Mouse (Mus musculus) bone marrow macrophage, adult 2 months (primary cell): ENCODE data around the gene Skap1.

Experiments
- CTCF ChIP-seq: IDR thresholded peaks from 2 replicates; pipeline ENCODE4 v1.5.1; 2012; ENCODE audit warnings: low read depth, mild to moderate bottlenecking, low read length, moderate library complexity
- POLR2A ChIP-seq: IDR thresholded peaks from 2 replicates; pipeline ENCODE4 v1.6.1; 2012; ENCODE audit warnings: mild to moderate bottlenecking, low read depth, low read length, borderline replicate concordance

DNA sequence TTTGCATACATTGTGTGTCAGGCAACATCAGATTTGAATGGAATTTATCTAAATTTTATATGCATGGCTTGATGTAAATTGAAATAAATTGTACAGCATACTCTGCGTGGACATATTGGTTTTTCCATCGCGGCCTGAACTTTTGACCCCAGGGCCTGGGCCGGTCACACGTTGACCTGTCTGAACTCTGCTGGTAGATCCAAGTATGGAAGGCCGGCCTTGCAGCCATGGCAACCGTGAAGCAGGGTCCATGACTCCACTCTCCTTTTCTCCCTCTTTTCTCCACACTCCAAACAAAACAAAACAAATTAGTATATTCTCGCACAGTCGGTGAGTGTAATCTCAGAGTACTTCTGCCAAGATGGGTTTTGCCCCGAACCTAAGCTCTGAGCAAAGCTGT lies 118.2 kb downstream of the Skap1 start:
- TF ChIP-seq CTCF (no peak), POLR2A (no peak)
